Mouse (Mus musculus): ENCODE results near the gene Lrmda. TPM values are rescaled to one million over a fixed set of nuclear protein-coding genes. Genes with fewer than 3 reads are reported as not detected.

The Lrmda gene
- polyA plus RNA-seq, 1 experiment from 2014 or later: 0.66 TPM

DNA sequence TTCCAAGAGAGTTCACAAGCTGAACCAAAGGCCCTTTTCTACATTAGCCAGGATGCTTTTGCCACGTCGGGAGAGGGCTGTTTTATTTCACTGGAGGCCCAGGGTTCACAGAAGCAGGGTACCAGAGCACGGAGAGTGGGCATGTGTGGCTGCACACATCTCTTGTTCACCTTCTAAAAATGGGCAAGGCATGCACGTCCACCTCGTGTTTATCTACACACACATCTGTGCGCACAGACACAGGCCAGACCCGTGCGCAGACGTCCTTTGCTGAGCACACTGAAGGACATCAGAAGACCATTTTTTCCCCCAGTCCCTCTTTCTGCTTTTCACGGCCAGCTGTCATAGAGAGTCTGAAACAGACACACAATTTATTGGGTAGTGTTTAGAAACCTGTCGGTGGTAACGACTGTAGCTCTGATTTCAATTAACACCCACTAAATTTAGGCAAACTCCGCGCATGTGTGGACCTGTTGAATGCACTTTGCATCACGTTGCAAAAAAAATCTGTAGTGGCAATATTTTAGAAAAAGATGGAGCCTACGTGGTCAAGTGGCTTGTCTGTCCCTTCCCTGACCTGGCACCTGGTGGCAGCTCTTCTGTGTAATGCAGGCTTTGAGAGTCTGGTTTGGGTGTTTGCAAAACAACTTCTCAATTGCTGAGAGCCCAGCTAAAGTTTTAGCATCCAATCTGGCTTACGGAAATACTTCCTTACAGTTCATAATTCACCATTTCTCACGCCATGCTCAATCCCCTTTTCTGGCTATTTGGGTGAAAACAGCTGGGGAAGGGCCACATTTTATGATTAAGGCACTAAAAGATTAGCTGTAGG is 28.8 kb downstream of the Lrmda start:
- H3K4me3 ChIP-seq (ENCODE audit: low read depth, low read length): no peak overlapping the region
- H3K4me2 ChIP-seq (ENCODE audit: low read depth): no peak overlapping the region
- ATAC-seq (ENCODE audit: insufficient read depth, low FRiP score, low TSS enrichment) (no peak), DNase-seq (ENCODE audit: low spot score) (no peak)
- no peaks in the 10 kb centered on the region for H3K4me1 ChIP-seq (ENCODE audit: control insufficient read depth, insufficient read depth, low read length)
- H3K9ac ChIP-seq (ENCODE audit: low read length): no peak overlapping the region
- no peaks in the 10 kb centered on the region for H3K36me3 ChIP-seq (ENCODE audit: control insufficient read depth, insufficient read depth, low read length)
- 69% methylated on average over 18 of the region's 18 CpGs for WGBS
- no peaks in the 10 kb centered on the region for H3K27me3 ChIP-seq (ENCODE audit: control insufficient read depth, insufficient read depth, low read length)
- no peak overlapping the region for H3K27ac ChIP-seq (ENCODE audit: low read depth, low read length)
- H3K9me3 ChIP-seq (ENCODE audit: control insufficient read depth, low read length): no peaks in the 10 kb centered on the region

DNA sequence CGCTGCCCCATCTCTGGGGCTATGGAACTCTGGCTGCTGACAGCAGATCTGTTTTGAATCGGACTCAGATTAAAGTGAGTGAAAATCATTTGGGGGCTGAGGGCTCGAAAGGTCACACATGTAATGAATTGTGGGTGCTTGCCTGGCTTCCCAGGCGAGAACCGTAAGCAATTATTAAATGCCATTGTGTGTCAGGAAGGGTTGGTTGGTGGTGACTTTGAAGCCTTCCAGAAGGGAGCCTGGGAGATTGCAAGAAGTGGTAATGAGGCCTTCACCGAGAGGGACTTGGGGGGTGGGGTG is 29.3 kb downstream of the Lrmda start:
- no peaks in the 10 kb centered on the region for H3K9me3 ChIP-seq (ENCODE audit: control insufficient read depth, low read length)
- no peak overlapping the region for H3K27ac ChIP-seq (ENCODE audit: low read depth, low read length)
- ATAC-seq (ENCODE audit: insufficient read depth, low FRiP score, low TSS enrichment): no peak
- 65% methylated on average over 6 of the region's 6 CpGs for WGBS
- no peaks in the 10 kb centered on the region for H3K4me1 ChIP-seq (ENCODE audit: control insufficient read depth, insufficient read depth, low read length)
- H3K27me3 ChIP-seq (ENCODE audit: control insufficient read depth, insufficient read depth, low read length): no peaks in the 10 kb centered on the region
- no peak for DNase-seq (ENCODE audit: low spot score)
- H3K4me2 ChIP-seq (ENCODE audit: low read depth): no peak overlapping the region
- no peaks in the 10 kb centered on the region for H3K36me3 ChIP-seq (ENCODE audit: control insufficient read depth, insufficient read depth, low read length)
- H3K4me3 ChIP-seq (ENCODE audit: low read depth, low read length): no peak overlapping the region
- H3K9ac ChIP-seq (ENCODE audit: low read length): no peak overlapping the region

DNA sequence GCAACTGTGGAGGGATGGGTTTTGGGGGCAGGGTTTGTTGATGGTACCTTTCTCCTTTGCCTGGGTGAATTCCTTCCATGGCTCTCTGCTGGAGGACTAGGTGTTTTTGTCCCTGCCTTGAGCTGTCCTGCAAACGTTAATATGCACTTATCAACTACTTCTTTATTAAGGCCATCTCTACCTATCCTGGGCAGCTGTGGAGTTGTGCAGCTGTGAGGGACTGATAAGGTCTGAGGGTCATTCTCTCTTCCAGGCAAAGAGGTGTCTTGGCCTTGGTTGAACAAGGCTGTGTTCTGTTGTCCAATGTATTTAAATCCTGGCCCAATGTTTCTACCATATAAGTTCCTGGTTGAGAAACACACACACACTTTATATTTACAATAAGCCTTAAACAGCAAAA is 29.8 kb downstream of the Lrmda start:
- Histone ChIP-seq H3K36me3 (ENCODE audit: control insufficient read depth, insufficient read depth, low read length) (no peaks in the 10 kb centered on the region), H3K4me1 (ENCODE audit: control insufficient read depth, insufficient read depth, low read length) (no peaks in the 10 kb centered on the region), H3K27me3 (ENCODE audit: control insufficient read depth, insufficient read depth, low read length) (no peaks in the 10 kb centered on the region), H3K27ac (ENCODE audit: low read depth, low read length) (no peak overlapping the region), H3K9me3 (ENCODE audit: control insufficient read depth, low read length) (no peaks in the 10 kb centered on the region), H3K9ac (ENCODE audit: low read length) (no peak overlapping the region), H3K4me2 (ENCODE audit: low read depth) (no peak overlapping the region), H3K4me3 (ENCODE audit: low read depth, low read length) (no peak overlapping the region)
- DNase-seq (ENCODE audit: low spot score): no peak
- WGBS: 80% methylated on average over 1 of the region's 1 CpGs
- ATAC-seq (ENCODE audit: insufficient read depth, low FRiP score, low TSS enrichment): no peak

DNA sequence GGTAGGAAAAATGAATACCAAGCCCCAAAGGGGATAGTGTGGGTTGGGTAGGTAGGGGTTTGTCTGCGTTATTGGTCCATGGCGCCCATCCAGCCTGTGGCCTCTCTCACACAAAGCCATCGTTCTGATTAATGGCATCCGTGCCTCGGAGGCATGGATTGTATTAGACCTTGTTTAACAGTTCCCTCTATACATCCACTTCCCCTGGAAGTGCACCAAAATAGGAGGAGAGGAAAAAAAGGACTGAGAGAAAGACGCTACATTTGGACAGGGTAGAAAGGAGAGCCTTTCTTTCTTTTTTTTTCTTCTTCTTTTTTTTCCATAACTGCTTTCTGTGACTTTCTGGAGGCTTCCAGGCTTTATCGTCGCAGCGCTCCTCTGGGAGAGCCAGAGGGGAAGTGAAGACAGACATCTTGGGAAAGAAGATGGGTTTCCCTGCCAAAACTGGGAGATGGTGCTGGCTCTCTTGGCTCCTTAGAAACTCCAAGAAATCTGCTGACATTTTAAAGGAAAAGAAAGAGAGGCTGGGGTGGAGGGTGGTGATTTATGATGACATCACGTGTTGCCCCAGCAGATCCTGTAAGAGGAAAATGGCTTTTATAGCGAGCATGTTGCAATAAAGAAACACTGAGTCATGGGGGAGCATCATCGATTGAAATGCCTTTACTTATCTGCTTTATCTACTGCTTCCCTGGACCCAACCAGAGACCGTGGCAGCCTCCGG is 32.6 kb downstream of the Lrmda start:
- 70% methylated on average over 14 of the region's 14 CpGs for WGBS
- Histone ChIP-seq H3K4me1 (ENCODE audit: control insufficient read depth, insufficient read depth, low read length) (0 out of 2 replicates have a peak, but pooled peaks cover 2% of the 10 kb centered on the region), H3K9me3 (ENCODE audit: control insufficient read depth, low read length) (no peaks in the 10 kb centered on the region), H3K36me3 (ENCODE audit: control insufficient read depth, insufficient read depth, low read length) (no peaks in the 10 kb centered on the region), H3K4me2 (ENCODE audit: low read depth) (no peak overlapping the region), H3K27me3 (ENCODE audit: control insufficient read depth, insufficient read depth, low read length) (no peaks in the 10 kb centered on the region), H3K4me3 (ENCODE audit: low read depth, low read length) (no peak overlapping the region), H3K9ac (ENCODE audit: low read length) (no peak overlapping the region), H3K27ac (ENCODE audit: low read depth, low read length) (no peak overlapping the region)
- ATAC-seq (ENCODE audit: insufficient read depth, low FRiP score, low TSS enrichment) (no peak), DNase-seq (ENCODE audit: low spot score) (peak; percentile 25)

DNA sequence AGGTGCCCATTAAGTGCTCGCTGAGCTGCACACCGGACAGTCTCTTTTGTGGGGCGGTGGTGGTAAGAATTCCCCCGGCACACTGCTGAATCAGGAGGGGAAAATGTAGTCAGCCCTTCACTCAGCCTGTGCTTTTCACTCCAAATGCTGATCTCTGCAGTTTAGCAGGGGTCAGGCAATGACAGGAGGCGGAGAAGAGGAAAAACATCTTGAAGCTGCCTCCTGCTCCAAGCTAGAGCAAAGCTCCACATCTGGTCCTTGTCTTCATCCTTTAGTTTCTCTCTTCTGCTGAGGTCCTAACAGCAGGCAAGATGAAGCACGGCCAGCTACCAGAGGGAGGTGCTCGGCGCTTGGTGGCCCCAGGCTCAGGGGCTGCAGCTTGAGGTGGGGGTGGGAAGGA is 36.1 kb downstream of the Lrmda start:
- DNase-seq (ENCODE audit: low spot score) (no peak), ATAC-seq (ENCODE audit: insufficient read depth, low FRiP score, low TSS enrichment) (no peak)
- Histone ChIP-seq H3K4me3 (ENCODE audit: low read depth, low read length) (no peak overlapping the region), H3K27ac (ENCODE audit: low read depth, low read length) (no peak overlapping the region), H3K27me3 (ENCODE audit: control insufficient read depth, insufficient read depth, low read length) (no peaks in the 10 kb centered on the region), H3K36me3 (ENCODE audit: control insufficient read depth, insufficient read depth, low read length) (no peaks in the 10 kb centered on the region), H3K9ac (ENCODE audit: low read length) (no peak overlapping the region), H3K9me3 (ENCODE audit: control insufficient read depth, low read length) (no peaks in the 10 kb centered on the region), H3K4me1 (ENCODE audit: control insufficient read depth, insufficient read depth, low read length) (0 out of 2 replicates have a peak, but pooled peaks cover 4% of the 10 kb centered on the region), H3K4me2 (ENCODE audit: low read depth) (no peak overlapping the region)
- 73% methylated on average over 8 of the region's 8 CpGs for WGBS

DNA sequence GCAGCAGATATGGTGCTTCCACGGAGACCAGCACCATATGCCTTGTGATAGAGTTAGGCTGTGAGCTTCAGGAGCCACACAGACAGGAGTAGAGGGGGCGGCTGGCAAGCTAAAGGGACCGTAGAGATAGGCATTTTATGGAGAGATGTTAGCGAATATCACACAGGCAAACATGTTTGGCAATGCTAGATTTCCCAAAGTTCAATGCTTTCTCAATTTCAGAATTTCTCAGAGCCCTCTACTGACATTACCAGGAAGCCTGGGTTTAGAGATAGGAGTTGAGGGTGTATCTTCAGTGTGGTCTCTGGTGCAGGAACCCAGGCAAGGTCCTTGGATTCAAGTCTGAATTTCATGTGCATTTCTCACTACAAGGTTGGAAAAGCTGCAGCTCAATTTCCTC is 36.7 kb downstream of the Lrmda start:
- Histone ChIP-seq H3K9ac (ENCODE audit: low read length) (no peak overlapping the region), H3K36me3 (ENCODE audit: control insufficient read depth, insufficient read depth, low read length) (no peaks in the 10 kb centered on the region), H3K9me3 (ENCODE audit: control insufficient read depth, low read length) (no peaks in the 10 kb centered on the region), H3K4me2 (ENCODE audit: low read depth) (no peak overlapping the region), H3K4me3 (ENCODE audit: low read depth, low read length) (no peak overlapping the region), H3K4me1 (ENCODE audit: control insufficient read depth, insufficient read depth, low read length) (peaks cover 5% of the 10 kb centered on the region; the same call in 1 of the 2 replicates), H3K27ac (ENCODE audit: low read depth, low read length) (no peak overlapping the region), H3K27me3 (ENCODE audit: control insufficient read depth, insufficient read depth, low read length) (no peaks in the 10 kb centered on the region)
- ATAC-seq (ENCODE audit: insufficient read depth, low FRiP score, low TSS enrichment): no peak
- WGBS: 90% methylated on average over 4 of the region's 4 CpGs
- DNase-seq (ENCODE audit: low spot score): no peak

DNA sequence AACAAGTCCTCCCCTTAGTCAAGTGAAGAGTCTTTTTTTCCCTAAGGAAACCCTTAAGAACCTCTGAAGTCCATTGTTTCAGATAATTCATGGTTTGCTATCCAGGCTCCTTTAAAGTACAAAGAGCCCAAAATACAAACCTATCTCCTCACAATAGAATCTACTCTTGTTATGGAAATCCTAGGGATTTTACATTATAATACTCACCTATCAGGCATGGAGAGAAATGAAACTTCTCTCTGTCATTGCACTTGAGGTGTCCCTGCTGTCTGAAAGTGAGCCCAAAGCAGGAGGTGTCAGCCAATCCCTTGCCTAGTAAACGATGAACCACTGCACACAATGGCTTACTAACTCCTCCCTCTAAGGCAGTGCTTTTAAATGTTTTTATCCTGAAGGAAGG is 39.2 kb downstream of the Lrmda start:
- no peaks in the 10 kb centered on the region for H3K27me3 ChIP-seq (ENCODE audit: control insufficient read depth, insufficient read depth, low read length)
- no peak overlapping the region for H3K27ac ChIP-seq (ENCODE audit: low read depth, low read length)
- H3K4me3 ChIP-seq (ENCODE audit: low read depth, low read length): no peak overlapping the region
- H3K4me2 ChIP-seq (ENCODE audit: low read depth): no peak overlapping the region
- ATAC-seq (ENCODE audit: insufficient read depth, low FRiP score, low TSS enrichment) (no peak), DNase-seq (ENCODE audit: low spot score) (no peak)
- 59% methylated on average over 1 of the region's 1 CpGs for WGBS
- no peaks in the 10 kb centered on the region for H3K9me3 ChIP-seq (ENCODE audit: control insufficient read depth, low read length)
- H3K4me1 ChIP-seq (ENCODE audit: control insufficient read depth, insufficient read depth, low read length): peaks cover 5% of the 10 kb centered on the region; the same call in 1 of the 2 replicates
- H3K9ac ChIP-seq (ENCODE audit: low read length): no peak overlapping the region
- H3K36me3 ChIP-seq (ENCODE audit: control insufficient read depth, insufficient read depth, low read length): no peaks in the 10 kb centered on the region

DNA sequence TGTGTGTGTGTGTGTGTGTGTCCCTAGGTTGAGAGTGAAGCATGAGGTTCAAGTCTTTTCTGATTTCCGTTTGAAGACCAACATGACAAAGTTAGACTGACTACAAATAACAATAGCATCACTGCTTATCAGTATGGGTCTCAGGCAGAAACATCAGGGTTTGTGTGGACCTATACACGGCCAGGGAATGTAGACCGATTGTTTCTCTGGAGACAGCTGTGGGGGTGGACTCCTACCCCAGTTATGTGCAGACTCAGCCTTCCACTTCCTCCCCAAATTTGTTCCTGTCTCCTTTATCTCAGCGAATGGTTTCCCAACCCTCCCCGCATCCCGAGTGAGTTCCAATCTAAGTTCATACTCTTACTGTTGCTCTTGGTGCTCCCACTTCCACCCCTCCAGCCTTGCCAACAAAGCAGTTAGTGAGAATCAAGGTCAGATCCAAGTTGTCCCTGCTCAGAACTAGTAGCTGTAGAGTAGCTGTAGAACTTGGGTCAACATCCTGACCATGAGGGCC is 39.9 kb downstream of the Lrmda start:
- WGBS: 87% methylated on average over 6 of the region's 6 CpGs
- H3K4me1 ChIP-seq (ENCODE audit: control insufficient read depth, insufficient read depth, low read length): peaks cover 5% of the 10 kb centered on the region; the same call in 1 of the 2 replicates
- no peak overlapping the region for H3K4me3 ChIP-seq (ENCODE audit: low read depth, low read length)
- no peak overlapping the region for H3K27ac ChIP-seq (ENCODE audit: low read depth, low read length)
- H3K36me3 ChIP-seq (ENCODE audit: control insufficient read depth, insufficient read depth, low read length): no peaks in the 10 kb centered on the region
- DNase-seq (ENCODE audit: low spot score): no peak
- no peak overlapping the region for H3K4me2 ChIP-seq (ENCODE audit: low read depth)
- H3K9ac ChIP-seq (ENCODE audit: low read length): no peak overlapping the region
- H3K27me3 ChIP-seq (ENCODE audit: control insufficient read depth, insufficient read depth, low read length): no peaks in the 10 kb centered on the region
- no peaks in the 10 kb centered on the region for H3K9me3 ChIP-seq (ENCODE audit: control insufficient read depth, low read length)
- no peak for ATAC-seq (ENCODE audit: insufficient read depth, low FRiP score, low TSS enrichment)

Data from neural tube, embryonic 11.5 days (tissue).